Mouse (Mus musculus) adrenal gland, adult (tissue): ENCODE measurements around the gene Larp1.

ENCODE experiments used
- DNase-seq, 2 experiments: peaks; one replicate each; pipeline ENCODE4 v3.0.0; 2022 to 2023; ENCODE audit warnings: low spot score in 1 of 2; ENCODE audit not compliant: inconsistent age in 2 of 2

The Larp1 gene

DNA sequence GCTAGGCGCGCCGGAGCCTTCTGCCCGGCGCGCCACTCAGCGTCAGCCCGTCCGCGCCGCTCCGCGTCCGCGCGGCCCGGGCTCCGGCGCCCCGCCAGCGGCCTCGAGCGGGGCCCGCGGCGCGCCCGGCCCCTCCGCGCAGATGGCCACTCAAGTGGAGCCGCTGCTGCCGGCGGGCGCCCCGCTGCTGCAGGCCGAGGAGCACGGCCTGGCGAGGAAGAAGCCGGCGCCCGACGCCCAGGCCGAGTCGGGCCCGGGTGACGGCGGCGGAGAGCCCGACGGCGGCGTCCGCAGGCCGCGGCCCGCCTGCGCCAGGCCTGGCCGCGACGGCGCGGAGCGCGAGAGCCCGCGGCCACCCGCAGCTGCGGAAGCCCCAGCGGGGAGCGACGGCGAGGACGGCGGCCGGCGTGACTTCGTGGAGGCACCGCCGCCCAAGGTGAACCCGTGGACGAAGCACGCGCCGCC lies at the start of gene Larp1:
Gene Larp1 (plus strand): TSS at position 14 of the 465 bp plus-strand sequence.
- DNase-seq, result no peak

DNA sequence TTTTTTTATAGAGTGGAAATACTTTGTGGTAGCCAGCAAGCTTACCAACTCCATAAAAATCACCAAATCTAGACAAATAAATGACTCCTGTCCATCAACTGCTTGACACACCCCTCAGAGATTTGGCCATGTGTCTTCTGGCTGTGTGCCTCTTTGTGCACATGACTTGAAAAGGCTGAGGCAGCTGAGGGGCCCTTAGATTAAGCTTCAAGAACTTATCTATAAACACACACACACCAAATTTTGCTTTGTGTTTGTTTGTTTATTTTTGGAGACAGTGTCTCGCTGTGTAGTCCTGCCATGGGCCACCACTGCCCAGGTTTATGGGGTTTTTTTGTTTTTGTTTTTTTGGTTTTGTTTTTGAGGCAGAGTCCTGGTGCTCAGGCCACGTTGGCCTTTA lies 48.9 kb upstream of the Larp1 start:
- DNase-seq, result no peak

DNA sequence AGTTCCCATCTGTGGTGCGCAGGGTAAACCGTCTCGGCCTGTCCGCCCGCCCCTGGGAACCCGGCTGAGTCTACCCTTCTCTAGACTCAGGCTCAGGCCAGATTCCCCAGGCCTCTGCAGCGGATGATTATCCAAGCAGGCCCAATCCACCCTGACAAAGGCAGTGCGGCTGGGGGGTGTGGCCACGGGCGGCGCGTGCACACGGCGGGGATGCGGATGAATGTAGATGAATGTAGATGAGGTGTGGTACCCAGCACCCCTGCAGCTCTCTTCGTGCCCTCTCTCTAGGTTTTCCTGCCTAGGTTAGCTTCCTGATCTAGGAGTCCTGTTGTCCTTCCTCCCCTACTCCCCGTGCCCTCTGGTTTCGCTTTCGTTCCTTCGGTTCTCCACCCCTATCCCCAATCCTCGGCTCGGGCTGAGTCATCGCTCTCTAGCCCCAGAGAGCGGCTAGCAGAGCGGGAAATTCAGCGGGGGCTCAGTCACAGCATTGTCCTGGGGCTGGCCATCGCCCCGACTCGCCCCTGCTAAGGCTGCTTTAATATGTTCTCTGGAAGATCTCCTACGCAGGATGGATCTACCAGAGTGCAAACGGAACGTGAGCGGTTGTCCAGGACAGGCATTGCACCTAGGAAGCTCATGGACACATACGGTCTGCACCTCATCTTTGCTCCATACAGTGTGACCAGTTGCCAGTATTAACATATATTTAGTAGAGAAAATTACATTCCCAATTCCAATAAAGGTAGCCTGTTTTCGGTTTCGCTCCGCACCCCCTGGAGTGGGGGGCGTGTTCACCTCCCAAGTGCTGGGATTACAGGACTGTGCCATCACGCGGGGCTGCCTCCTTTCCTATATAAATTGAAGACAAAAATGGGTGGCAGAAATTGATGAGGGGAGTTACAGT lies 46.2 kb upstream of the Larp1 start:
- DNase-seq, result peak; percentile 89 to 96

DNA sequence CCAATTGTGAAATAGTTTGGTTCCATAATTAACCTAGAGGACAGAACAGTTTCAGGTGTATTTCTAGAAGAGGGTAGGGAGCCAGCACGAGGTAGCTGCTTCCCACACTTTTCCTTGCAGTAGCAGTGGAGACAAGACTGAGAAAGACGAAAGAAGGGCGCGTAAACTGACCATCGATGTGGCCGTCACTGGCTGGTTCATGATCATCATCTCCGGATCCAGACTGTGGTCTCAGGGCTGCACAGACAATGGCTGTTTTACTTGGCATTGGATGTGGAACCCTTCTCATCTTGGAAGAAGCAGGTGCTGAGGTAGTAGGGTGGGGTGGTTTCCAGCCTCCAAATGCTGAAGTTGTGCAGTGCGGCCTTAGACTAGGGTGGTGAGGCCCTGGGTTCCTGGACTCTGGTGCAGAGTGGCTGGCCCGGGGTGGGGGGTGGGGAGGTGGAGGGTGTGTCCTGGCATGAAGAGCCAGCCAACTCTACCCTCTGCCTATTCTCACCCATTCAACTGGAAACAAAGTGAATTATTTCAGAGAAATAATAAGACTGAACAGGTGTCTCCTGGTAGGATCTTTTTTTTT lies 45.5 kb upstream of the Larp1 start:
- no peak for DNase-seq

DNA sequence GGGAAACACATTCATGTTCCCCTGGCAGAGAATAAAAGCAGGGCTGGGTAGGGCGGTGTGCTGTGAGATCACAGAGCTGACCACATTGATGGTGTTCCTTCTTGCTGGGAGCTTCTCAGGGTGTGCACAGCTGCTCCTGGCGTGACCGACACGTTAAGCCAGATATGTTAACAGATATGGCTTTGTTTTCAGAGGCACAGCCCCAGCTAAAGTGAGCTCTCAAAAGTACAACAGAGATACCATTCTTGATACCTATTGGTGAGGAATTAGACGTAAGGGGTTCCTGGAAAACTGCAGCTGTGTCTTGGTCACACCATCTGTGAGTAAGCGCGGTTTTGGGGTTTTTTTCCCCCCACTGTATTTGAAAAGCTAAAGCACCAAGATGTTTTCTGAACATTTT lies 42.2 kb upstream of the Larp1 start:
- no peak for DNase-seq

DNA sequence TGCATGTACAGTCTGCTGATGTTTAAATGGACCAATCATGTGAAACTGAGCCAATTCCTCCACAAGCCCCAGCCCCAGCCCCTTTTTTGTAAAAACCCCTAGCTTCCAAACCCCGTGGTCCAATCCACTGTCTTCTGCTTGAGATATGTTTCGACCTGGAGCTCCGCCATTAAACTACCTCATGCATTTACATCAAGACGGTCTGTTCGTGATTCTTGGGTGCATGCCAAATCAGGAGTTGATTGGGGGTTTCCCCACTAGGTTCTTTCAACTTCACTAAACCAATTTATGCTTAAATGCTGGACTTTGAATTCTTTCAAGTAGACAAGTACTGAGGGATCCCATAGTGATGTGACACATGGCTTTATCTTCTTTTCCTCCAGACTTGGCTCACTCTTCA lies 40.6 kb upstream of the Larp1 start:
- DNase-seq, result no peak

DNA sequence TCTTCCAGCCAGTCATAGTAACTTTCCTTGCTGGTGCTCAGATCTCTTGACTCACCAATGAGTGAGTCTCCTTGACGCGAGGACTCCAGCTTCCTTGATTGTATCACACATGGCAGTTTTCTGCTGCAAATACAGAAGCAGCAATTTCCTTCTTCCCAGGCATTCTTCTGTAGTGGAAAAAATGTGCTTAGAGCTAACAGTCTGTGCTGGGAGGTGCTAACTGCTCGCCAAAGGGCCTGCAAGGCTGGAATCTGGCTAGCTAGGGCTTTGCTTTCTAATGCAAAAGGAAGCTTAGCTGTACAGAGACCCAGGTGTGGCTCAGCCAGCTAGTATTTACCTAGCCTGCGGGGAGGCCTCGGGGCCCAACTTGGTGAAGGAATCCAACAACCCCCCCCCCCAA lies 38.3 kb upstream of the Larp1 start:
- no peak for DNase-seq

DNA sequence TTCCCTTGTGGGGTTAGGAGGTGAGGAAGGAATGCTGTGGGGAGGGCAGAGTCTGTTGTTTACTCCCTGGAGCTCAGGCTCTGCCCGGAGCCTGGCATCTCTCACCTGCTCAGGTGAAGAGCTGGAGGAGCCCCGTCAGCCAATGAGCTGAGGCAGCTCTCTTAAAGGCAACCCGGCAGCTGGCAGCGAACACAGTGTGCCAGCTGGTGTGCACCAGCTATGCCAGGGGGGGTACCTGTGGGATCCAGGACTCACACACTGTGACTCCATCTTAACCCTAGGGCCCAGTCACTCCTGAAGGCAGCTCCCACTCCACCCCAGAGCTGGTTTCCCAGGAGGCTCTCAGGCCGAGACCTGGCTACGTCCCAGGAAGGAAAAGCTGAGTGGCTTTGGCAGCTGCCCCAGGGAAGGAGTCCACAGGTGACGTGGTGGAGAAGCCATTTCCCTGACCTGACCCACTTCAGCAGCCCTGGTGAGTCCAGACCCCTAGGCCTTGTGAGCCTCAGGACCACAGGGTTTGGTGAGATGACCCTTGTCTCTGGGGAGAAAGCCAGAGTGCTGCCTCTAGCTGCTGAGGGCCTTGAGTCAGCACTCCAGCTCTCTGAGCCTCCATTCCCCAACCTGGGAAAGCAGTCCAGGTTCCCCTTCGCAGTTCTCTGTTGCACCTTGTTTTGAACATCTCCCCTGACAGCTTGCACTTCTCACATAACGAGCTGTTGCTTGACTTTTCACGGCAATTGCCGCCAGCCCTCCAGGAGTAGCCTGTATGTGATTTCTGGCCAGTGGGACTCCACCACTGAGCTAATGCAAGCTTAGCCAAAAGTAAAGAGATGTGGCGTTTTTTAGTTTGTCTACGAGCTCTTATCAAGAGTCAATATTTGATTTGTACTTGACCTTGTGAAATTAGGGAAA lies 35.6 kb upstream of the Larp1 start:
- DNase-seq, result no peak

DNA sequence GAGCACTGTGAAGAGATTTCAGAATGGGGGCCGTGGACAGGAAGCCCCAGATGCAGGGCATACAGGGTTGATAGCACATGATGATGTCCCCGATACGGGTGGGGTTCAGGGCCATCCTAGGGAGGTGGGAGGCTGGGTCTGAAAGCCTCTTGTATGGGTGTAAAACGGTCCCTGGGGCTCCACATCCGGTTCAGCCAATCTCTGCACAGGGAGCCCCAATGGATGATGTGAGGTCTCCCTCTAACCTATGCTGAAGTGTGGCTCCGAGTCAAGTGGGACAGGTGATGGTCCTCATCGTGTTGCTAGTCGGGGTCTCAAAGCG lies 35.0 kb upstream of the Larp1 start:
- no peak for DNase-seq

DNA sequence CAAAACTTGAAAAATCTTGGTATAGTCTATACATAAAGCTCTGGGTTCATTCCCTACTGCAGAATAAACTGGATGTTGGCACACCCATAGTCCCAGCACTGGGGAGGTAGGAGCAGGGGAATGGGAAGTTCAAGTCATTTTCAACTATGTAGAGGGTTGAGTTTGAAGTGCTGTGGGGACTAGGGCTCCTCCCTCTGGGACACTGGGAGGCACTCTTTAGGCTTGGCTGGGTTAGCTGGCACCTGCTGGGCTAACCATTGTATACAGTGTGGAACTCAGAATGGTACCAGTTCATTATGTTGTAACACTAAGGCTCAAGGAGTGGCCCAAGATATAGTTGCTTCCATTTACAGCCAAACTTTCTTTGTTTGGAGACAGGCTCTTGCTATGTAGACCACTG lies 33.0 kb upstream of the Larp1 start:
- no peak for DNase-seq

DNA sequence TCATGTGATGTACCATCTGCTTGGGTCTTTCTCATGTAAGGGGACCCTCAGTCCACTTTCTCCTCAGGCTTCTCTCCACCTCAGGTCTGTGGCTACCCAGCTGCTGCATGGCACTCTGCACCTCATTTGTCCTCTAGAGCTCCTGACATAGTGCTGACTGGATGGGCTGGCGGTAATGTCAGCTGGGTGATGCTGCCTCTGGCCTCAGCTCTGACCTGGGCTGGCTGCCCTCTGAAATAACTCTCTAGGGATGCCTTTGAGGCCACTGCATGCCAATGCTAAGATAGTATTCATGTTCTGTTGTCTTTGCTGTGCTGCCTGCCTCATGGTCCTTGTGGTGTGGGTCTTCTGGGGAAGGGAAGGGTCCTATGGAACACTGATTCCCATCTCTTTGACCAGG lies 31.2 kb upstream of the Larp1 start:
- no peak for DNase-seq

DNA sequence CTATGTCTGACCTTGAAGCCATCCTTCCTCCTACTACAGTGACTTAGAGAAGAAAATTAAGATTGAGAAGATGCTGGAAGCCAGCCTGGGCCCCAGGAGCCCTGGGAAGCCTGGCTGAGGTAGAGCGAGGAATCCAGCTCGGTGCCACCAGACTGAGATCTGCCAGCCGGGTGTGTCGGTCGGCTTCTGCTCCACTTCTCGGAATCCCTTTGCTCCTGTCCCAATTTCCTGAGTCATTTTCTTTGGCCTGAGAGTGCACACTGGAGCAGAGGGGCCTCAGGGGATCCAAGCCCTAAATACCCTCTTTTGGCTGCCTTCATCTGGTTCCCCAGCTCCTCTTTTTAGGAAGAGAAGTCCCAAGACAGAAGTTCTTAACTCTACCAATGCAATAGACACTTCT lies 29.2 kb upstream of the Larp1 start:
- DNase-seq, result no peak

DNA sequence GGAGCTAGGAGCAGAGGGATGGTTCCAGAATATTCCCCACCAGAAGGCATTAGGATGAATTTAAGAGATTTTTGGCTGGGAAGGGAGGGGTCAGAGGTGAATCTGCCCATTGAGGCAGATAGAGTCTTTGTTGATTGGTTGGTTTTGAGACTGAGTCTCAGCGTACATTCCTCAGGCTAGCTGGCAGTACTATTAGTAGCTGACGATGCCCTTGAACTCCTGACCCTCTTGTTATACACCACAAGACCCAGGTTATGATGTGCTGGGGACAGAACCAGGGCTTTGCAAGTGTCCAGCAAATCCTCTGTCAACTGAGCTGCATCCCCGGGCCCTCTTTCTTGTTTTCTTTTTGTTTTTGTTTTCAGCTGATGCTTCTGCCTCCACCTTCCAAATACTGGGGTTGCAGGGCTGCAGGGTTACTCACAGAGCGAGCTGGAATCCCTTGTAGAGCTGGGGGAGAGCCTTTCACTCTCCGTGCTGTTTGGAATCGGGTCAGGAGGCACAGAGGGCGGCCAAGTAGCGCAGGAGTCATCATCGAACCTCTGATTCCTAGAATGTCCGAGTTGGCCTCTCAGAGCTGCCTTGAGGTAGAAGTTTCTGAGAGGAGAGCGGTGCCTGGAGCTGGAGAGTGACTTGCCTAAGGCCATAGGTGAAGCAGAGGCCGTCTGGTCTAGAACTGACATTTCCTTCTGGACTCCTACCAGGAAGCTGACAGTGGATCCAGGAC lies 27.6 kb upstream of the Larp1 start:
- DNase-seq, result peak in 1 of 2 experiments; percentile 58

DNA sequence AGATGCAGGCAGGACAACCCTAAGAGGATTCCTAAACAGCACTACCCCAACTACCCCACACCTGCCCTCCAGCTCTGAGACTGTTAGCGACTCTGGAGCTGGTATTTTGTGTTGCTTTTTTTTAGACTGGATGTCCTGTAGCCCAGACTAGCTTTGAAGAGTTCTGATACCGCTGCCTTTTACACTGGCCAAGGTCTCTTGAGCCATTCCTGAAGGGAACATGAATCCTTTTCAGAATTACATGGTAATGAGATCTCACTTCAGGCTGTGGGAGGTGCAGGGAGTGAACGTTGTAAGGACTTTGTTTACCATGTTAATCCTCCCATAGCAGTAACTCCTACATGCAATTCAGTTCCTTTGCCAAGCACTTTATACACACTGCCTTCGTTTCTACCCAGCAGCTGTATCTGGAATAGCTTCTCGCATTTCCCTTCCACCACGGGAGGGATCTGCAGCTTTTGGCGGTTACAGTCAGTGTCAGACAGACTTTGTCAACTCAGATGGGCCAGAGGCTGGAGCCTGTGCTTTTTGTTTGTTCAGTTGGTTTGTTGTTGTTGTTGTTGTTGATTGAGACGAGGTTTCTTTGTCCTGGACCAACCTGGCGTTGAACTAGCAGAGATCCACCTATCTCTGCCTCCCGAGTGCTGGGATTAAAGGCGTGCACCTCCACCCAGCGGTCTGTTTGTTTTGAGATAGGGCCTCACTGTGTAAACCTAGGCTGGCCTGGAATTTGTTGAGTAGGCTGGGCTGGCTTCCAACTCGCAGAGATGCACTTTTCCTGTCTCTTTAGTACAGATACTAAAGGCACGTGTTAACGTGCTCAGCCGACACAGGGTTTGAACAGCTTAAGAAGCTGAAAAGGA lies 25.2 kb upstream of the Larp1 start:
- DNase-seq, result no peak

DNA sequence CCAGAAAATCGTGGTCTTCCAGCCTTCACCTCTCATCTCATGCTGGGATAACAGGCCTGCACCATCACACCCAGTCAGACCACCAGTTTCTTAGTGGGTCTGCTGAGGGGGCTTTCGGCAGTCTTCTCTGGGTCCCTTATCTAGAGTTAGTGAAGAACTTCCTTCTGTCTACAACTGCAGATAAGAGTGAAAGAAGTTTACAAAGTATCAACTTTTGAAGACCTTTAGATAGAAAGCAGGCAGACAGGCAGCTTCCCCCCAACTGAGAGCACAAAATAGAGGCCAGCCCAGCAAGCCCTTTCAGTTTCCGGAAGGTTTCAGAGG lies 24.6 kb upstream of the Larp1 start:
- DNase-seq, result no peak

DNA sequence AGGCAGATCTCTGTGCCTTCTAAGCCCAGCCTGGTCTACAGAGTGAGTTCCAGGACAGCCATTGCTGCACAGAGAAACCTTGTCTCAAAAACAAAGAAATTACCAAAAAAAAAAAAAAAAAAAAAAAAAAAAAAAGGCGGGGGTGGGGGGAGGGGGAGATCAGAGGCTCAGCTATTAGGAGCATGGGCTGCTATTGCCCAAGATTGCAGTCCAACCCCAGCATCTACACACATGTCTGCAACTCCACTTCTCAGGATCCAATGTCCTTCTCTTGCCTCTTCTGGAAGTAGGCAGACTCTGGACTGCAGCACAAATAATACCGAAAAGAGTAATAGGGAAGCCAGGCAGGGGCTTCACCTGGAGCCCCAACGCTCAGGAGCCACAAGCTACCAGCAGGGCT lies 23.4 kb upstream of the Larp1 start:
- DNase-seq, result no peak

DNA sequence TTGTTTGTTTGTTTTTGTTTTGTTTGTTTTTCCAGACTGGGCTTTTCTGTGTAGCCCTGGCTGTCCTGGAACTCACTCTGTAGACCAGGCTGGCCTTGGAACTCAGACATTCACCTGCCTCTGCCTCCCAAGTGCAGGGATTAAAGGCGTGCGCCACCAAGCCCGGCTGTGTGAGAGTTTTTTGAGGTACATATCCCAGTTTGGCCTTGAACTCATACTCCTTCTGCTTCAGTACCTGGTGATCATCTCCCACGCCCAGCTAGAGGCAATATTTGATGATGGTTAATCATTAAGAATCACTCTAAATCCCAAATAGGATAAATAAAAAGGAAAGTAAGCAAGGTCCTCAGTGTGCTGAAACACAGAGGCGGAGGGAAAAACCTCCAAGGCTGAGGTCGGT lies 22.8 kb upstream of the Larp1 start:
- DNase-seq, result no peak

DNA sequence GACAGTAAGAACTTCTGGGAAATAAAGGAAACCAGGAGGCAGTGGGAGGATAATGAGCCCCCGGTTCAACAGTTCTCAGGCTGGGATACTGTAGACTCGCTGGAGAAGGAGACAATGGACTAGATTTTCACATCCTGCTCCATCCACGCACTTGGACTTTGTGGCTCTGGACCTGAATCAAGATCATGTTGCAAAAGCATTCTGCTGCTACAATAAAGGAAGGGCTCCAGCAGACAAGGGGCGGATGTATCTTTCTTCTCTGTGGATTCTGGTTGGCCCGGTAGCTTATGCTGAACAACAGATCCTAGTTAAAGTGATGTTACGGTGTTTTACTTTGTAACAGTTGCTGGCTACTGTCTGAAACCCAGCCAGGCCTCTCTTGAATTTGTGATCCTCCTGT lies 22.4 kb upstream of the Larp1 start:
- DNase-seq, result no peak

DNA sequence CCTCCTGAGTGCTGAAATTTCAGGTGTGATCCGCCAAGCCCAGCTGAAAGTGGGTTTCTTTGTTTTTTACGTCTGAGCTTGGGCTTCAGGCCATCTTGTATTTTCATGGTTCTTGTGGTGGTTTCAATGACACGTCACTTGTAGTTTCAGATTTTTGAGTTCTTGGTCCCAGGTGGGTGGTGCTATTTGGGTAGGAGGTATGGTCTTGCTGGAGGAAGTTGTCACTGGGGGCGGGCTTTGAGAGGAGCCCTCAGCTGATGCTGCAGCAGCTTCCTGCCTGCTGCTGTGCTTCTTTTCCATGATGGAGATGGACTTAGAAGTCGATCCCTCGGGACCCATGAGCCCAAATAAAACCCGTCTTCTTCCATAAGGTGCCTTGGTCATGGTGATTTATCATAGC lies 22.0 kb upstream of the Larp1 start:
- DNase-seq, result no peak

DNA sequence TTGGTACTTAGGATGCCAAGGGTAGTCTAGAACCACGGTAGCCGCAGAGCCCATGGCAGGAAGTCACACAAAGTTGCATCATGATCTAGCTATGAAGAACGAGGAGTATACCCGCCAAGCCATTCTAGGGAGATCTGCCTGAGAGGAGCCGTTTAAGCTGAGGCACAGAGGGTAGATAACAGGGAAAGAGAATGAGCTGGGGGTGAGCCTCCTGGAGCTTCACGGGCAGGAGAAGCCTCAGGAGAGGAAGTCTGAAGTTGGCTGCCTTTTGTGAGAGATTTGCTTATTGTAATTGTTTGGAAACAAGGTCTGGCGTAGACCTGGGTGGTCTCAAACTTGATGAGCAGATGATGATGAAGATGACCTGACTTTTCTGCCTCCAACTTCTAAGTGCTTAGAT lies 10.7 kb upstream of the Larp1 start:
- DNase-seq, result no peak
